Mouse (Mus musculus) megakaryocyte, embryonic 14.5 days (primary cell): ENCODE results near the gene Ankrd50.

Source experiments
- FLI1 ChIP-seq: IDR thresholded peaks from 2 replicates; pipeline ENCODE4 v1.6.1; 2012; ENCODE audit warnings: low read length, inconsistent platforms, mixed read lengths
- GATA1 ChIP-seq: IDR thresholded peaks from 3 replicates; pipeline ENCODE4 v1.6.1; 2012; ENCODE audit warnings: mixed read lengths, low read length, inconsistent platforms, borderline replicate concordance

GRCm38 (mm10) chr3:38431461-38431860 is 53.2 kb downstream of the Ankrd50 start:
- TF ChIP-seq GATA1, result no peak
- TF ChIP-seq FLI1, result no peak
